Mouse (Mus musculus): ENCODE results near the gene Gm20431. TPM values are rescaled to one million over a fixed set of nuclear protein-coding genes. Genes with fewer than 3 reads are reported as not detected.
A peak's percentile ranks its signal among the peaks of the same experiment; 100 is the strongest.

Gm20431 gene
- polyA plus RNA-seq, 1 experiment from 2014 or later = 5.4 TPM

- ATAC-seq = no peak
- H3K9me3 ChIP-seq (replicated peaks; ENCODE audit: control insufficient read depth, low read length) = no peaks in the 10 kb centered on the region
- peaks cover 29% of the 10 kb centered on the region for H3K27me3 ChIP-seq (replicated peaks; ENCODE audit: control insufficient read depth, insufficient read depth, low read length)
- H3K36me3 ChIP-seq (ENCODE audit: control insufficient read depth, insufficient read depth, low read length) = no peaks in the 10 kb centered on the region
- H3K27ac ChIP-seq (ENCODE audit: low read depth, low read length) = no peak overlapping the region
- H3K4me3 ChIP-seq (ENCODE audit: low read depth, low read length) = no peak overlapping the region
- DNase-seq (ENCODE audit: low spot score) = no peak
- peaks cover 8% of the 10 kb centered on the region for H3K4me1 ChIP-seq (ENCODE audit: control insufficient read depth, insufficient read depth, low read length)
- 78% methylated on average over 16 of the region's 16 CpGs for WGBS
- H3K9ac ChIP-seq (ENCODE audit: low read length) = no peak overlapping the region
- no peak overlapping the region for H3K4me2 ChIP-seq (ENCODE audit: low read length)
Observed at GRCm38 (mm10) chr2:167686382-167687249, 25.3 kb upstream of the Gm20431 start.

GRCm38 (mm10) chr2:167685865-167686264 lies 24.6 kb upstream of the Gm20431 start:
- Histone ChIP-seq H3K27me3 (replicated peaks; ENCODE audit: control insufficient read depth, insufficient read depth, low read length) (peaks cover 23% of the 10 kb centered on the region), H3K4me1 (ENCODE audit: control insufficient read depth, insufficient read depth, low read length) (peaks cover 8% of the 10 kb centered on the region), H3K4me3 (ENCODE audit: low read depth, low read length) (no peak overlapping the region), H3K4me2 (ENCODE audit: low read length) (no peak overlapping the region), H3K9ac (ENCODE audit: low read length) (no peak overlapping the region), H3K36me3 (ENCODE audit: control insufficient read depth, insufficient read depth, low read length) (no peaks in the 10 kb centered on the region), H3K27ac (ENCODE audit: low read depth, low read length) (no peak overlapping the region), H3K9me3 (replicated peaks; ENCODE audit: control insufficient read depth, low read length) (no peaks in the 10 kb centered on the region)
- no peak for DNase-seq (ENCODE audit: low spot score)
- 81% methylated on average over 3 of the region's 3 CpGs for WGBS
- ATAC-seq = no peak

- no peak overlapping the region for H3K9ac ChIP-seq (ENCODE audit: low read length)
- ATAC-seq = peak; percentile 21; the same call in 1 of the 2 replicates
- peaks cover 8% of the 10 kb centered on the region for H3K4me1 ChIP-seq (ENCODE audit: control insufficient read depth, insufficient read depth, low read length)
- peaks cover 17% of the 10 kb centered on the region for H3K27me3 ChIP-seq (replicated peaks; ENCODE audit: control insufficient read depth, insufficient read depth, low read length)
- peak; percentile 95 for DNase-seq (ENCODE audit: low spot score)
- no peak overlapping the region for H3K4me2 ChIP-seq (ENCODE audit: low read length)
- no peak overlapping the region for H3K4me3 ChIP-seq (ENCODE audit: low read depth, low read length)
- 7% methylated on average over 8 of the region's 8 CpGs for WGBS
- H3K36me3 ChIP-seq (ENCODE audit: control insufficient read depth, insufficient read depth, low read length) = no peaks in the 10 kb centered on the region
- H3K27ac ChIP-seq (ENCODE audit: low read depth, low read length) = no peak overlapping the region
- H3K9me3 ChIP-seq (replicated peaks; ENCODE audit: control insufficient read depth, low read length) = no peaks in the 10 kb centered on the region
Observed at GRCm38 (mm10) chr2:167685137-167685536, 23.8 kb upstream of the Gm20431 start.

GRCm38 (mm10) chr2:167683721-167684120 lies 22.4 kb upstream of the Gm20431 start:
- Histone ChIP-seq H3K36me3 (ENCODE audit: control insufficient read depth, insufficient read depth, low read length) (no peaks in the 10 kb centered on the region), H3K27ac (ENCODE audit: low read depth, low read length) (no peak overlapping the region), H3K9ac (ENCODE audit: low read length) (no peak overlapping the region), H3K9me3 (replicated peaks; ENCODE audit: control insufficient read depth, low read length) (no peaks in the 10 kb centered on the region), H3K27me3 (replicated peaks; ENCODE audit: control insufficient read depth, insufficient read depth, low read length) (peaks cover 3% of the 10 kb centered on the region; the same call in 1 of the 2 replicates), H3K4me2 (ENCODE audit: low read length) (no peak overlapping the region), H3K4me3 (ENCODE audit: low read depth, low read length) (no peak overlapping the region), H3K4me1 (ENCODE audit: control insufficient read depth, insufficient read depth, low read length) (no peaks in the 10 kb centered on the region)
- 76% methylated on average over 3 of the region's 3 CpGs for WGBS
- no peak for DNase-seq (ENCODE audit: low spot score)
- no peak for ATAC-seq

- Histone ChIP-seq H3K27ac (ENCODE audit: low read depth, low read length) (no peak overlapping the region), H3K4me2 (ENCODE audit: low read length) (no peak overlapping the region), H3K9ac (ENCODE audit: low read length) (no peak overlapping the region), H3K27me3 (replicated peaks; ENCODE audit: control insufficient read depth, insufficient read depth, low read length) (no peaks in the 10 kb centered on the region), H3K4me3 (ENCODE audit: low read depth, low read length) (no peak overlapping the region), H3K4me1 (ENCODE audit: control insufficient read depth, insufficient read depth, low read length) (no peaks in the 10 kb centered on the region), H3K36me3 (ENCODE audit: control insufficient read depth, insufficient read depth, low read length) (no peaks in the 10 kb centered on the region), H3K9me3 (replicated peaks; ENCODE audit: control insufficient read depth, low read length) (no peaks in the 10 kb centered on the region)
- 54% methylated on average over 5 of the region's 5 CpGs for WGBS
- peak; percentile 55 for DNase-seq (ENCODE audit: low spot score)
- ATAC-seq = no peak
Observed at GRCm38 (mm10) chr2:167680657-167681056, 19.4 kb upstream of the Gm20431 start.

- Histone ChIP-seq H3K9me3 (replicated peaks; ENCODE audit: control insufficient read depth, low read length) (no peaks in the 10 kb centered on the region), H3K4me3 (ENCODE audit: low read depth, low read length) (no peak overlapping the region), H3K4me2 (ENCODE audit: low read length) (no peak overlapping the region), H3K36me3 (ENCODE audit: control insufficient read depth, insufficient read depth, low read length) (no peaks in the 10 kb centered on the region), H3K27me3 (replicated peaks; ENCODE audit: control insufficient read depth, insufficient read depth, low read length) (no peaks in the 10 kb centered on the region), H3K9ac (ENCODE audit: low read length) (no peak overlapping the region), H3K4me1 (ENCODE audit: control insufficient read depth, insufficient read depth, low read length) (no peaks in the 10 kb centered on the region), H3K27ac (ENCODE audit: low read depth, low read length) (no peak overlapping the region)
- 2% methylated on average over 13 of the region's 13 CpGs for WGBS
- DNase-seq (ENCODE audit: low spot score) (peak; percentile 84), ATAC-seq (peak; percentile 78)
Observed at GRCm38 (mm10) chr2:167679902-167680430, 18.7 kb upstream of the Gm20431 start.

- WGBS = 37% methylated on average over 5 of the region's 5 CpGs
- Histone ChIP-seq H3K4me3 (ENCODE audit: low read depth, low read length) (no peak overlapping the region), H3K9ac (ENCODE audit: low read length) (no peak overlapping the region), H3K27ac (ENCODE audit: low read depth, low read length) (no peak overlapping the region), H3K4me2 (ENCODE audit: low read length) (no peak overlapping the region), H3K9me3 (replicated peaks; ENCODE audit: control insufficient read depth, low read length) (no peaks in the 10 kb centered on the region), H3K27me3 (replicated peaks; ENCODE audit: control insufficient read depth, insufficient read depth, low read length) (no peaks in the 10 kb centered on the region), H3K36me3 (ENCODE audit: control insufficient read depth, insufficient read depth, low read length) (no peaks in the 10 kb centered on the region), H3K4me1 (ENCODE audit: control insufficient read depth, insufficient read depth, low read length) (no peaks in the 10 kb centered on the region)
- no peak for DNase-seq (ENCODE audit: low spot score)
- no peak for ATAC-seq
Observed at GRCm38 (mm10) chr2:167678600-167678999, 17.3 kb upstream of the Gm20431 start.

GRCm38 (mm10) chr2:167675120-167675909 lies 14.0 kb upstream of the Gm20431 start:
- peak; percentile 39 for DNase-seq (ENCODE audit: low spot score)
- Histone ChIP-seq H3K36me3 (ENCODE audit: control insufficient read depth, insufficient read depth, low read length) (no peaks in the 10 kb centered on the region), H3K4me2 (ENCODE audit: low read length) (no peak overlapping the region), H3K9ac (ENCODE audit: low read length) (no peak overlapping the region), H3K4me1 (ENCODE audit: control insufficient read depth, insufficient read depth, low read length) (no peaks in the 10 kb centered on the region), H3K9me3 (replicated peaks; ENCODE audit: control insufficient read depth, low read length) (no peaks in the 10 kb centered on the region), H3K27me3 (replicated peaks; ENCODE audit: control insufficient read depth, insufficient read depth, low read length) (no peaks in the 10 kb centered on the region), H3K27ac (ENCODE audit: low read depth, low read length) (no peak overlapping the region), H3K4me3 (ENCODE audit: low read depth, low read length) (no peak overlapping the region)
- 37% methylated on average over 14 of the region's 14 CpGs for WGBS
- ATAC-seq = no peak

All from forebrain, embryonic 14.5 days (tissue).